Mouse (Mus musculus) myocyte (in vitro differentiated cells): ENCODE data around the gene Gm47985.
"Not testable (repeated sequence)": the region's sequence is repeated elsewhere in the genome, so short reads cannot be mapped to it uniquely, and the experiment has no call there.

Source experiments
- E2F4 ChIP-seq: IDR thresholded peaks from one replicate; pipeline ENCODE4 v1.6.1; 2011; ENCODE audit warnings: mild to moderate bottlenecking, control low read depth, moderate library complexity; ENCODE audit not compliant: insufficient read depth
- SRF ChIP-seq: IDR thresholded peaks from one replicate; pipeline ENCODE4 v1.6.1; 2011; ENCODE audit warnings: low read depth; ENCODE audit not compliant: control insufficient read depth, insufficient read length
- TCF3 ChIP-seq: IDR thresholded peaks from one replicate; pipeline ENCODE4 v1.6.1; 2011; ENCODE audit warnings: low read depth, control low read depth; ENCODE audit not compliant: insufficient read length

- not testable (repeated sequence) for TF ChIP-seq SRF, TCF3, E2F4
These were observed 29.3 kb downstream of the Gm47985 start for GRCm38 (mm10) chr1:151211666-151212065.
